Mouse (Mus musculus) olfactory bulb, adult 2 months (tissue): ENCODE measurements around the gene Chtop. TPM values are rescaled to one million over a fixed set of nuclear protein-coding genes. Genes with fewer than 3 reads are reported as not detected.

Experiments
- H3K27ac ChIP-seq: fragments of 200-500 bp; 2 replicates; pipeline ENCODE4 v1.5.1; 2012; ENCODE audit warnings: low read depth, low read length; ENCODE audit not compliant: insufficient read depth
- H3K4me1 ChIP-seq: fragments of 200-500 bp; 2 replicates; pipeline ENCODE4 v1.6.1; 2012; ENCODE audit warnings: low read length; ENCODE audit not compliant: control insufficient read depth, insufficient read depth
- H3K4me3 ChIP-seq: fragments of 200-500 bp; 2 replicates; pipeline ENCODE4 v1.5.1; 2012; ENCODE audit warnings: mild to moderate bottlenecking, low read depth, low read length, moderate library complexity; ENCODE audit not compliant: insufficient read depth
- CTCF ChIP-seq: fragments of 200-500 bp; IDR thresholded peaks from 2 replicates; pipeline ENCODE4 v1.5.1; 2012; ENCODE audit warnings: low read depth, mild to moderate bottlenecking, low read length, moderate library complexity; ENCODE audit not compliant: insufficient read depth
- POLR2A ChIP-seq: fragments of 200-500 bp; IDR thresholded peaks from 2 replicates; pipeline ENCODE4 v1.6.1; 2012; ENCODE audit warnings: mild to moderate bottlenecking, low read depth, low read length, moderate library complexity; ENCODE audit not compliant: insufficient read depth
- WGBS: fragments of 180-500 bp; shearing (Covaris S2); methylation state at CpG from one replicate; pipeline ENCODE4 v1.1.7; 2018; 5-methylcytosine and 5-hydroxymethylcytosine counted together
- polyA plus RNA-seq: library from polyadenylated mRNA; stranded (reverse); fragments of >200 nt; gene quantifications from 2 replicates; pipeline ENCODE4 v1.2.4, GENCODE M21; 2012; ENCODE audit warnings: low replicate concordance; ENCODE audit not compliant: missing spikeins, insufficient read depth, insufficient read length

The Chtop gene
- polyA plus RNA-seq, 1 experiment = not detected

GRCm38 (mm10) chr3:90461935-90462334 lies 47.4 kb downstream of the Chtop start:
- 83% methylated on average over 3 of the region's 3 CpGs for WGBS
- TF ChIP-seq POLR2A = no peak
- TF ChIP-seq CTCF = no peak
- Histone ChIP-seq H3K4me1 (peaks cover 10% of the 10 kb centered on the region), H3K27ac (no peak overlapping the region), H3K4me3 (no peak overlapping the region)

- peaks cover 4% of the 10 kb centered on the region for H3K4me1 ChIP-seq
- H3K27ac ChIP-seq = no peak overlapping the region
- 81% methylated on average over 5 of the region's 5 CpGs for WGBS
- H3K4me3 ChIP-seq = no peak overlapping the region
- TF ChIP-seq POLR2A (no peak), CTCF (no peak)
Observed at GRCm38 (mm10) chr3:90460315-90460714, 49.0 kb downstream of the Chtop start.

- WGBS = 86% methylated on average over 9 of the region's 9 CpGs
Observed at GRCm38 (mm10) chr3:90459727-90460126, 49.6 kb downstream of the Chtop start.

GRCm38 (mm10) chr3:90454931-90455330 lies 54.4 kb downstream of the Chtop start:
- Histone ChIP-seq H3K27ac (no peak overlapping the region), H3K4me3 (no peak overlapping the region), H3K4me1 (peaks cover 2% of the 10 kb centered on the region; the same call in 1 of the 2 replicates)
- TF ChIP-seq CTCF = no peak
- no peak for TF ChIP-seq POLR2A
- WGBS = 93% methylated on average over 14 of the region's 14 CpGs

More at GRCm38 (mm10) chr3:90459727-90460126, 49.6 kb downstream of the Chtop start:
- no peak for TF ChIP-seq CTCF
- no peak for TF ChIP-seq POLR2A
- Histone ChIP-seq H3K4me3 (no peak overlapping the region), H3K27ac (no peak overlapping the region), H3K4me1 (no peaks in the 10 kb centered on the region)

GRCm38 (mm10) chr3:90451396-90452095 lies 57.8 kb downstream of the Chtop start:
- Histone ChIP-seq H3K27ac (no peak overlapping the region), H3K4me3 (no peak overlapping the region), H3K4me1 (peaks cover 12% of the 10 kb centered on the region)
- WGBS = 61% methylated on average over 10 of the region's 10 CpGs
- TF ChIP-seq POLR2A (no peak), CTCF (no peak)

- H3K4me1 ChIP-seq = peaks cover 17% of the 10 kb centered on the region
- H3K4me3 ChIP-seq = no peak overlapping the region
- 37% methylated on average over 12 of the region's 12 CpGs for WGBS
- H3K27ac ChIP-seq = no peak overlapping the region
- TF ChIP-seq POLR2A = no peak
- TF ChIP-seq CTCF = no peak
Observed at GRCm38 (mm10) chr3:90450874-90451273, 58.4 kb downstream of the Chtop start.

Other genes with a start within 250 kb of the Chtop start
- gene Dennd4b, start 244.3 kb downstream of the Chtop start, polyA plus RNA-seq = not detected in 2 replicates
- gene Gatad2b, start 216.3 kb downstream of the Chtop start, polyA plus RNA-seq = 118 TPM in 1 of 2 replicates, not detected in the other
- gene Slc27a3, start 119.6 kb downstream of the Chtop start, polyA plus RNA-seq = not detected in 2 replicates
- gene Ints3, start 75.9 kb downstream of the Chtop start, polyA plus RNA-seq = not detected in 2 replicates
- not detected in 2 replicates for gene Npr1, start 43.6 kb downstream of the Chtop start, polyA plus RNA-seq
- not detected in 2 replicates for gene Ilf2, start 33.4 kb downstream of the Chtop start, polyA plus RNA-seq
- not detected in 2 replicates for gene Snapin, start 18.5 kb downstream of the Chtop start, polyA plus RNA-seq
- not detected in 2 replicates for gene S100a1, start 4.9 kb upstream of the Chtop start, polyA plus RNA-seq
- not detected in 2 replicates for gene S100a13, start 4.9 kb upstream of the Chtop start, polyA plus RNA-seq
- gene S100a14, start 17.4 kb upstream of the Chtop start, polyA plus RNA-seq = not detected in 2 replicates
- not detected in 2 replicates for gene S100a16, start 27.8 kb upstream of the Chtop start, polyA plus RNA-seq
- not detected in 2 replicates for gene S100a3, start 51.1 kb upstream of the Chtop start, polyA plus RNA-seq
- gene S100a2, start 80.7 kb upstream of the Chtop start, polyA plus RNA-seq = not detected in 2 replicates
- gene Gm42674, start 92.4 kb upstream of the Chtop start, polyA plus RNA-seq = not detected in 2 replicates
- not detected in 2 replicates for gene S100a4, start 94.3 kb upstream of the Chtop start, polyA plus RNA-seq
- not detected in 2 replicates for gene S100a5, start 99.0 kb upstream of the Chtop start, polyA plus RNA-seq
- gene S100a6, start 103.4 kb upstream of the Chtop start, polyA plus RNA-seq = not detected in 2 replicates
- gene S100a7a, start 144.5 kb upstream of the Chtop start, polyA plus RNA-seq = not detected in 2 replicates
- gene S100a8, start 159.5 kb upstream of the Chtop start, polyA plus RNA-seq = not detected in 2 replicates
- not detected in 2 replicates for gene S100a9, start 186.2 kb upstream of the Chtop start, polyA plus RNA-seq
- gene Pglyrp4, start 217.4 kb upstream of the Chtop start, polyA plus RNA-seq = not detected in 2 replicates